In the genomic region with DNA sequence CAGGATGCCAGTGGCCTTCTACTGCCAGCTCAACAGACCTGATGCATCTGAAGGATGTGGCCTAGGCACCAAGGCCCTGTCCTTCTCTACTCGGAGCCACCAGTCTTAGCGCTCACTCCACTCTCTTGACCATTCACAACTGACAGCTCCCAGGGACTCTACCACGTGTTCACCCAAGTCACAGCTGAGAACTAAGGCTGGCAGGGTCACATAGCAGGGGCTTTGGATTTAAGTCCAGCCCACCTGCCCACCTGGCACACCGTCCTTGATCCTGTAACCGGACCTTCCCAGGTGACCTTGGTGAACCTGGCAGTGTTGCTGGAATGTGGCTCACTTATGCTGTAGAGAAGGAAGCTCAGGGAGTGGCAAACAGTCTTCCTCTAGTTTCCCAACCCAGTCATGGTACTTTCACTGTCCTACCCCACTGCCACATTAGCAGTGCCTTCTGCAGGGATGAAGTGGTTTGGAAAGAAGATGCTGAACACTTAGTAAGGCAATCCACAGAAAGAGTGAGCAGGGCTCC, we compare ENCODE assay signal across 8 mouse cellular contexts. TPM values are rescaled to one million over a fixed set of nuclear protein-coding genes. Genes with fewer than 3 reads are reported as not detected.
A peak's percentile ranks its signal among the peaks of the same experiment; 100 is the strongest.
DNase-seq lines count a peak whose midpoint lies in the region; ATAC-seq and TF ChIP-seq lines count a peak whose summit lies in the region.

No protein-coding gene starts in this region.

- H3K79me2 ChIP-seq in myocyte (ENCODE audit: control insufficient read depth, insufficient read depth) = peaks cover 42% of the 10 kb centered on the region

- no peaks in the 10 kb centered on the region for H3K36me3 ChIP-seq in kidney, embryonic 15.5 days
- H3K36me3 ChIP-seq in forebrain, embryonic 12.5 days (replicated peaks) = no peaks in the 10 kb centered on the region
- peaks cover 18% of the 10 kb centered on the region; the same call in 1 of the 2 replicates for H3K36me3 ChIP-seq in limb, embryonic 10.5 days
- H3K36me3 ChIP-seq in myocyte (ENCODE audit: control insufficient read depth, insufficient read depth) = peaks cover 6% of the 10 kb centered on the region

- H3ac ChIP-seq in myocyte (ENCODE audit: control insufficient read depth, insufficient read length) = peak overlapping the region; percentile 29

- peak overlapping the region; percentile 60 for H3K4me3 ChIP-seq in kidney, embryonic 15.5 days (replicated peaks)
- H3K4me3 ChIP-seq in forebrain, embryonic 12.5 days (replicated peaks) = peak overlapping the region; percentile 54; the same call in 1 of the 2 replicates
- peak overlapping the region; percentile 82 for H3K4me3 ChIP-seq in limb, embryonic 10.5 days
- H3K4me3 ChIP-seq in myocyte = peak overlapping the region; percentile 89

- no peak for TF ChIP-seq POLR2A in myocyte (IDR thresholded peaks at IDR 0.05; ENCODE audit: insufficient read length, low read depth)

- no peaks in the 10 kb centered on the region for H3K9me3 ChIP-seq in kidney, embryonic 15.5 days (replicated peaks)
- H3K9me3 ChIP-seq in forebrain, embryonic 12.5 days = no peaks in the 10 kb centered on the region
- H3K9me3 ChIP-seq in limb, embryonic 10.5 days (replicated peaks) = no peaks in the 10 kb centered on the region

- DNase-seq in kidney, adult 18-20 months = no peak
- DNase-seq in limb, embryonic 10.5 days (ENCODE audit: low spot score) = no peak
- DNase-seq in T-cell, adult 2 months (ENCODE audit: low spot score) = no peak
- no peak for DNase-seq in right cerebral cortex, adult 2 months (ENCODE audit: low spot score in 2 of 2)
- no peak for DNase-seq in embryo, embryonic 10 days (ENCODE audit: low spot score)

- no peak; the same call in 1 of the 2 replicates for ATAC-seq in kidney, embryonic 15.5 days (replicated peaks; ENCODE audit: low FRiP score)
- ATAC-seq in forebrain, embryonic 12.5 days (ENCODE audit: low FRiP score) = 0 out of 2 replicates have a peak, but pooled peaks have one; percentile 3

- H3K9ac ChIP-seq in kidney, embryonic 15.5 days = peak overlapping the region; percentile 46; the same call in 1 of the 2 replicates
- H3K9ac ChIP-seq in forebrain, embryonic 12.5 days = peak overlapping the region; percentile 74; the same call in 1 of the 2 replicates

- peak overlapping the region; percentile 95 for H3K27ac ChIP-seq in kidney, embryonic 15.5 days
- H3K27ac ChIP-seq in forebrain, embryonic 12.5 days = peak overlapping the region; percentile 88
- peak overlapping the region; percentile 94 for H3K27ac ChIP-seq in limb, embryonic 10.5 days

- WGBS in kidney, embryonic 15.5 days = 45% methylated on average over 5 of the region's 5 CpGs
- 72% methylated on average over 5 of the region's 5 CpGs for WGBS in forebrain, embryonic 12.5 days
- WGBS in limb, embryonic 10.5 days = 74% methylated on average over 5 of the region's 5 CpGs

- H3K27me3 ChIP-seq in kidney, embryonic 15.5 days = no peaks in the 10 kb centered on the region
- H3K27me3 ChIP-seq in forebrain, embryonic 12.5 days = no peaks in the 10 kb centered on the region
- no peaks in the 10 kb centered on the region for H3K27me3 ChIP-seq in limb, embryonic 10.5 days (ENCODE audit: low read depth, poor library complexity, severe bottlenecking)
- no peaks in the 10 kb centered on the region for H3K27me3 ChIP-seq in myocyte (ENCODE audit: control insufficient read depth, insufficient read depth, insufficient read length)

- H3K4me1 ChIP-seq in kidney, embryonic 15.5 days = peaks cover 62% of the 10 kb centered on the region
- peaks cover 42% of the 10 kb centered on the region for H3K4me1 ChIP-seq in forebrain, embryonic 12.5 days
- H3K4me1 ChIP-seq in limb, embryonic 10.5 days = peaks cover 61% of the 10 kb centered on the region

- H3K4me2 ChIP-seq in kidney, embryonic 15.5 days = peak overlapping the region; percentile 88
- H3K4me2 ChIP-seq in forebrain, embryonic 12.5 days = peak overlapping the region; percentile 90
- H3K4me2 ChIP-seq in myocyte (ENCODE audit: low read depth) = peak overlapping the region; percentile 77

TF ChIP-seq in myocyte, 11 proteins besides CTCF, POLR2A, EP300 and RAD21:
- TF ChIP-seq E2F4 (IDR thresholded peaks at IDR 0.05; ENCODE audit: insufficient read depth) (no peak), TCF12 (IDR thresholded peaks at IDR 0.05; ENCODE audit: insufficient read depth, poor library complexity, severe bottlenecking) (no peak), USF1 (IDR thresholded peaks at IDR 0.05; ENCODE audit: low read depth) (peak; percentile 63), MYOD1 (IDR thresholded peaks at IDR 0.05; ENCODE audit: control insufficient read depth in 1 of 3, insufficient read length in 2 of 3, low read depth in 2 of 3) (no peak), SRF (IDR thresholded peaks at IDR 0.05; ENCODE audit: control insufficient read depth, insufficient read length, low read depth) (no peak), TCF3 (IDR thresholded peaks at IDR 0.05; ENCODE audit: insufficient read length, low read depth) (no peak)

RNA-seq across cellular contexts. Expression of gene Angptl2, which starts 0.6 kb away (rescaled TPM):
- polyA plus RNA-seq in kidney, embryonic 15.5 days (2015; fragmentation: Nextera tagmentation; extraction: Ambion mirVana) = 35.0 and 40.9 TPM in 2 replicates
- 17.4 and 18.1 TPM in 2 replicates for polyA plus RNA-seq in forebrain, embryonic 12.5 days (2016; fragmentation: Nextera tagmentation; extraction: Ambion mirVana)
- polyA plus RNA-seq in limb, embryonic 10.5 days (2016; fragmentation: Nextera tagmentation; extraction: Ambion mirVana) = 40.1 and 51.8 TPM in 2 replicates
- 130 TPM for polyA plus RNA-seq in myocyte (2012; fragmentation: generic; extraction: Trizol)
